ENCODE assay signal across 8 mouse cellular contexts in genomic region chr17:27202919-27203357, GRCm38 (mm10). TPM values are rescaled to one million over a fixed set of nuclear protein-coding genes. Genes with fewer than 3 reads are reported as not detected.
A peak's percentile ranks its signal among the peaks of the same experiment; 100 is the strongest.
DNase-seq lines count a peak whose midpoint lies in the region; ATAC-seq and TF ChIP-seq lines count a peak whose summit lies in the region.

No protein-coding gene starts in this region.

- dilution Hi-C loops in CH12.LX (cut with MboI; ENCODE audit: extremely low pct_ligation_motif_present, extremely low pct_unique_long_range_greater_than_20kb, low sequenced_read_pairs): no loop called here

- H3K27me3 ChIP-seq in heart, adult 2 months (ENCODE audit: control insufficient read depth, insufficient read depth, low read length): no peaks in the 10 kb centered on the region
- H3K27me3 ChIP-seq in CH12.LX (replicated peaks): peaks cover 1% of the 10 kb centered on the region
- no peaks in the 10 kb centered on the region for H3K27me3 ChIP-seq in forebrain, postnatal 0 days (ENCODE audit: insufficient read depth, low read length)

- peak overlapping the region; percentile 53 for H3K4me2 ChIP-seq in CH12.LX (ENCODE audit: insufficient read depth, low read depth, poor library complexity, severe bottlenecking)
- peak overlapping the region; percentile 91 for H3K4me2 ChIP-seq in forebrain, postnatal 0 days (ENCODE audit: low read depth)

- ATAC-seq in forebrain, postnatal 0 days: no peak
- ATAC-seq in megakaryocyte, adult 5-6 weeks (ENCODE audit: poor library complexity, severe bottlenecking): 0 out of 2 replicates have a peak, but pooled peaks have one; percentile 13

- H3K79me2 ChIP-seq in heart, adult 2 months (replicated peaks; ENCODE audit: control insufficient read depth, insufficient read depth, low read length): no peaks in the 10 kb centered on the region; the same call in 1 of the 2 replicates
- H3K79me2 ChIP-seq in CH12.LX (replicated peaks; ENCODE audit: control insufficient read depth, extremely low read depth, insufficient read depth, poor library complexity, severe bottlenecking): no peaks in the 10 kb centered on the region; the same call in 1 of the 2 replicates

- TF ChIP-seq POLR2A in heart, adult 2 months (IDR thresholded peaks at IDR 0.05; ENCODE audit: insufficient read depth, low read depth, low read length): no peak
- no peak for TF ChIP-seq POLR2A in CH12.LX (IDR thresholded peaks at IDR 0.05; ENCODE audit: low read depth, low read length)

- H3K27ac ChIP-seq in heart, adult 2 months: peak overlapping the region; percentile 81
- no peak overlapping the region for H3K27ac ChIP-seq in CH12.LX (ENCODE audit: insufficient read depth, low read depth)
- H3K27ac ChIP-seq in forebrain, postnatal 0 days (ENCODE audit: low read depth, low read length): peak overlapping the region; percentile 97

- 46% methylated on average over 14 of the region's 14 CpGs for WGBS in heart, adult 2 months
- 44% methylated on average over 14 of the region's 14 CpGs for WGBS in forebrain, postnatal 0 days

- H3K36me3 ChIP-seq in heart, adult 2 months (ENCODE audit: control insufficient read depth, insufficient read depth, low read length): no peaks in the 10 kb centered on the region; the same call in 1 of the 2 replicates
- peaks cover 29 to 44% of the 10 kb centered on the region in 2 experiments for H3K36me3 ChIP-seq in CH12.LX (replicated peaks in 1 of 2; ENCODE audit: control insufficient read depth in 1 of 2, insufficient read depth in 1 of 2, low read length in 1 of 2)
- H3K36me3 ChIP-seq in forebrain, postnatal 0 days (ENCODE audit: insufficient read depth): peaks cover 30% of the 10 kb centered on the region

- H3K4me3 ChIP-seq in heart, adult 2 months: peak overlapping the region; percentile 73
- H3K4me3 ChIP-seq in CH12.LX (replicated peaks in 1 of 3; ENCODE audit: low read depth in 2 of 3, low read length in 2 of 3, poor library complexity in 1 of 3): peak overlapping the region; percentile 74 to 94 (median 82)
- H3K4me3 ChIP-seq in forebrain, postnatal 0 days (ENCODE audit: low read depth, low read length): peak overlapping the region; percentile 79

- H3K4me1 ChIP-seq in heart, adult 2 months (ENCODE audit: control insufficient read depth, insufficient read depth, low read length): peaks cover 3% of the 10 kb centered on the region
- H3K4me1 ChIP-seq in CH12.LX (ENCODE audit: control insufficient read depth in 1 of 2, insufficient read depth in 2 of 2): peaks cover 2 to 10% of the 10 kb centered on the region in 2 experiments; a peak in 3 of 4 replicates
- peaks cover 4% of the 10 kb centered on the region; the same call in 1 of the 2 replicates for H3K4me1 ChIP-seq in forebrain, postnatal 0 days (ENCODE audit: insufficient read depth)

- TF ChIP-seq RAD21 in CH12.LX (IDR thresholded peaks at IDR 0.05; ENCODE audit: low read depth, low read length): no peak

- no peak for TF ChIP-seq CTCF in heart, adult 2 months (IDR thresholded peaks at IDR 0.05)
- no peak for TF ChIP-seq CTCF in CH12.LX (conservative IDR thresholded peaks at IDR 0.05 in 1 of 2, IDR thresholded peaks at IDR 0.05 in 1 of 2; ENCODE audit: low read depth in 2 of 2, low read length in 2 of 2)
- no peak for TF ChIP-seq CTCF in forebrain, postnatal 0 days (IDR thresholded peaks at IDR 0.05; ENCODE audit: low read depth)

- H3K9ac ChIP-seq in heart, adult 2 months (ENCODE audit: low read depth, low read length): peak overlapping the region; percentile 84
- peak overlapping the region; percentile 84 for H3K9ac ChIP-seq in CH12.LX (ENCODE audit: insufficient read depth, low read depth)
- H3K9ac ChIP-seq in forebrain, postnatal 0 days: peak overlapping the region; percentile 90

- TF ChIP-seq EP300 in heart, adult 2 months (IDR thresholded peaks at IDR 0.05; ENCODE audit: insufficient read depth, low read depth, low read length): no peak
- TF ChIP-seq EP300 in CH12.LX (IDR thresholded peaks at IDR 0.05; ENCODE audit: low read length): no peak

- in situ Hi-C loops in CH12.LX (cut with MboI; ENCODE audit: low pct_ligation_motif_present, low pct_unique_long_range_greater_than_20kb, low sequenced_read_pairs): no loop called here

- intact Hi-C loops in heart, adult 2 months (cut with DNase I): loop anchor here (5.0 to 10.0 kb wide), 2 partner anchors 71 to 1428 kb away; partner anchors contain the start of genes Narfl and Uqcc2

- H3K9me3 ChIP-seq in CH12.LX (replicated peaks; ENCODE audit: low read length): peaks cover 8% of the 10 kb centered on the region
- H3K9me3 ChIP-seq in forebrain, postnatal 0 days (ENCODE audit: low read length): no peaks in the 10 kb centered on the region

- DNase-seq in heart, adult 2 months: no peak
- DNase-seq in heart, adult 8-10 months (ENCODE audit: low spot score): no peak
- no peak for DNase-seq in CH12.LX (ENCODE audit: extremely low read depth)
- DNase-seq in forebrain, postnatal 0 days: no peak
- DNase-seq in embryo, embryonic 10 days (ENCODE audit: low spot score): no peak
- DNase-seq in spleen, adult 12 weeks (ENCODE audit: low spot score): no peak
- DNase-seq in layer of hippocampus, postnatal 14 days (ENCODE audit: low spot score in 2 of 2): no peak

TF ChIP-seq in CH12.LX, 34 proteins besides CTCF, POLR2A, EP300 and RAD21:
- TF ChIP-seq ZNF384 (IDR thresholded peaks at IDR 0.05; ENCODE audit: low read depth, low read length): peak; percentile 66
- TF ChIP-seq KAT2A (IDR thresholded peaks at IDR 0.05; ENCODE audit: insufficient replicate concordance, low read length): no peak
- TF ChIP-seq BHLHE40 (IDR thresholded peaks at IDR 0.05; ENCODE audit: low read depth, low read length): peak; percentile 47; the same call in 1 of the 2 replicates

RNA-seq across cellular contexts. Expression of gene Lemd2, which starts 1.3 kb away (rescaled TPM):
- 10 to 100 TPM; 30.0 to 31.4 TPM for total RNA-seq in heart, adult 2 months (2021)
- 38.3 and 39.5 TPM in 2 replicates for polyA plus RNA-seq in heart, adult 2 months (2012; rRNA removed)
- 10 to 100 TPM; 25.8 to 30.2 (median 27.8) TPM for total RNA-seq in heart, adult 8-10 months (2022)
- total RNA-seq in CH12.LX (2012; rRNA removed) (26.5 and 28.8 TPM in 2 replicates), CH12.LX (2014; rRNA removed) (15.1 and 15.5 TPM in 2 replicates)
- polyA plus RNA-seq in CH12.LX (2012; ENCODE audit: insufficient read length, low read depth): 18.4 and 22.5 TPM in 2 replicates
- total RNA-seq in forebrain, postnatal 0 days (2014; rRNA removed): 86.9 and 90.7 TPM in 2 replicates
- polyA plus RNA-seq in forebrain, postnatal 0 days (2015; fragmentation: Nextera tagmentation; extraction: Ambion mirVana): 17.7 and 19.2 TPM in 2 replicates
- 16.2 and 19.9 TPM in 2 replicates for total RNA-seq in megakaryocyte, adult 5-6 weeks (2015)
- 18.2 and 29.8 TPM in 2 replicates for total RNA-seq in megakaryocyte, adult 5-6 weeks (2017)
- 10 to 100 TPM; 43.3 to 45.6 TPM for total RNA-seq in layer of hippocampus, postnatal 14 days (2021)

RNA-seq across cellular contexts. Expression of gene Ip6k3, which starts 35.3 kb away (rescaled TPM):
- total RNA-seq in heart, adult 2 months (2021): 1 to 10 TPM; 4.1 to 5.6 TPM
- polyA plus RNA-seq in heart, adult 2 months (2012; rRNA removed): 8.2 and 10.1 TPM in 2 replicates
- total RNA-seq in heart, adult 8-10 months (2022): 1 to 10 TPM; 3.7 to 9.2 (median 4.8) TPM
- total RNA-seq in CH12.LX (2012; rRNA removed) (43.4 and 65.7 TPM in 2 replicates), CH12.LX (2014; rRNA removed) (25.9 and 26.3 TPM in 2 replicates)
- polyA plus RNA-seq in CH12.LX (2012; ENCODE audit: insufficient read length, low read depth): 49.6 and 53.9 TPM in 2 replicates
- 0.08 TPM in 1 of 2 replicates, not detected in the other for total RNA-seq in forebrain, postnatal 0 days (2014; rRNA removed)
- 0.06 TPM in 2 replicates for polyA plus RNA-seq in forebrain, postnatal 0 days (2015; fragmentation: Nextera tagmentation; extraction: Ambion mirVana)
- total RNA-seq in megakaryocyte, adult 5-6 weeks (2015): 0.91 and 1.6 TPM in 2 replicates
- total RNA-seq in megakaryocyte, adult 5-6 weeks (2017): 0.77 and 1.3 TPM in 2 replicates
- under 1 TPM in 1 of 2 experiments, not detected in 1; 0.36 TPM for total RNA-seq in layer of hippocampus, postnatal 14 days (2021)
